Mouse (Mus musculus) cerebellum, adult 11 months (tissue): ENCODE measurements at regions not wholly inside any gene's neighbourhood (a gene's known extent, or its start where the extent isn't known, plus 50 kb on each side); places are given as distances from the start of the nearest gene placed in this dataset.

Source experiments
- DNase-seq: peaks from one replicate; pipeline ENCODE4 v3.0.0; 2022

DNA sequence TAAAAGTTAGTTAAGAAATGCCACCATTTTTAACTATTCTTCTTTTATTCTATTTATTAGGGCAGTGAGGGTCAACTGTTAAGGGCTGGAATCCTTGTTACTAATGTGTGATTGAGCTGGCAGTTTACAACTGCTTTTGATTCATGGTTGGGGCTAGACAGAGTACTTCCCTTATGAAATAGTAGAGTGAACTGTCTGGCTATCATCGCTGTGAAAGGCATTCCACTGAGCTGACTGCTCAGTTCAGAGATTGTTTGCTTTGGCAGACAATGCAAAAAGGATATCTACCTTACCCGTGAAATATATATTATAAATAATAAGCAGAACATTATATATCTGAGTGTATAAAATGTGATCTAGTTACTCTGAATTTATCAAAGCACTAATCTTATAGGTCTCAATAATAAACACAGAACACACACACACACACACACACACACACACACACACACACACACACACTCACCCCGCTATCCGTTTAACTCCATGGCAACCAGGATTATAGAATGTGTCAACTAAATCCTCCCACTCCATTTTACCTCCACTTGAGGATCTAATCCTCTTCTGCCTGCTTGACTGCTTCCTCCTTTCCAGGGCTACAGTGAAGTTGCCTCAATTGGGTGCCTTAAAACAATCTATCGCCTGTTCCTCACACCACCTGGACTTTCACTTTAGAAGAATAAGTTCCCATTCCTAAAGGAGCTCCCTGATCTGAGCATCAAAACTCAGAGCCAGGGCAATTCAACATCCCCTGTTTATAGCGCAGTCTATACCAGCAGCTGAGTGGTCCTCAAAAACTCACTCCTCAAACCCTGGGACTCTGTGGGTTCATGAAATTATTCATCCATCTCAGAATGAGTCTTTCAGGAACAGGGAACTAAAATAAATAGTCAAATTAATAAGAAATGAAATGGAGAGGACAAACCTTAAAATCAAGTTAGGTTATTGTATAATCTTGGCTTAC lies 126.6 kb downstream of the Gm9733 start:
- no peak for DNase-seq

- DNase-seq, result no peak
Observed at GRCm38 (mm10) chr3:15212357-15212756, 119.7 kb downstream of the Gm9733 start.

DNA sequence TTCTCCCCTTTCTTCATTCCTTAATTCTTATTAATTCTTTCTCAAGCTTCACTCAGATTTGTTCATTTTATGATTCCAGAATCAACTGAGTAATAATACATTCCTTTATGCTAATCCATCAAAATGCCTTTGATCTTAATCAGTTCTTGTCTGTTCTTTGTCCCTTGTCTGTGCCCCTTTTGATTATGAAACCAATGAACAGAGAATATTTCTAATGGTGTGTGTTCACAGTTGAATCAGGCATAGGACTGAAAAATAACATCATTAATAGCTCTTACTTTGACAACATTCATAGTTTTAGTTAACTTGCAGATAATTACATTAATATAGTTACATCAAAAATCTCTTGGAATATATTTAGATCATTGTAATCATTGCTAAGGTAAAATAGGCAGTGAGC lies 114.5 kb downstream of the Gm9733 start:
- DNase-seq, result no peak

DNA sequence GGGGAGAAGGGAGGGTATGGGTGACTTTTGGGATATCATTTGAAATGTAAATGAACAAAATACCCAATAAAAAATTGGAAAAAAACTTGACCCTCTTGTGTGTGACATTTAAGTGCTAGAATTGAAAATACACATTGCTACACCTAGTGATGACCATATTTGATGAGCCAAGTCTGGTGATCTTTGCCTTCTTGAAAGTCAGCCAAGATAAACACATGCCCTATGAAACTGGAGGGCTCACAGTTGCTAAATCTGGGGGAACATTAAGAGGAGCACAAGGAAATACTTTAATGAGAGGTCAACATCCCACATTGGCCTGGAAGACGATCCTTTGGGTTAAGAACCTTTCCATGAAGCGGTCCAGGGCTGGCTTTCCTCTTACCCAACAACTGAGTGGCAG lies 112.8 kb downstream of the Gm9733 start:
- DNase-seq, result no peak

DNA sequence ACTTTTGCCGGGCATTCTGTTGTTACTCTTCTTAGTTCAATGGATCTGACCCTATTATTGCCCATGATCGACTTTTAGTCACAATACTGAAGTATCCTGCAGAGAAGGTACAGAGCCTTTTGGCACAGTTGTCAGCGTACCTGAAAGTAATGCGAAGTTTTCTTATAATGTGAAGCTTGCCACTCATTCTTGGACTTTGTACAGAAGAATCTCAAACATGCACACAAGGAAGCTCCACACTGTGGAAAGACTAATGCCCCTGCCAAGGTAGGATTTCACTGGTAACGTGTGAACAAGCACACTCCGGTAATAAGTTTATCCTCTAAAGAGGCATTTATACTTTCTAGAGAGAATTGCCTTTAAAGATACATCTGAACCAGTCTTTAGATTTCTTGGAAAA lies 108.8 kb downstream of the Gm9733 start:
- DNase-seq, result no peak

DNA sequence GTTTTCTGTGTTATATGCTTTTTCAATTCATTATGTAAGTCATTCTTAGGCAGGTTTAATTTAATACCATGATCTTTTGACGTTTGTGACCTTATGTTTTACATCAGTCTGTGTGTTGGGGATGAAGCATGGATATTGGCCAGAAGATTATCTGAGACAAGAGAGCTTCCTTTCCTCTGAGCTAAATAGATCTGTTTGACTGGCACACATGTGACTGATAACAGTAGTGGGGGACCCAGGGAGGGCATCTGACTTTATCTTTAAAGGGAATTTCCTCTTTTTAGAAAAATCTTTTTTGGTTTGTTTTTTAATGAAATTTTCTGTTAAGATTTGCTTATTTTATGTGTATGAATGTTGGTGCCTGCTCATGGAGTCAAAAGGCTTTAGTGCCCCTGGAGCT lies 107.7 kb downstream of the Gm9733 start:
- no peak for DNase-seq

GRCm38 (mm10) chr3:15228641-15229040 lies 103.5 kb downstream of the Gm9733 start:
- DNase-seq, result no peak

DNA sequence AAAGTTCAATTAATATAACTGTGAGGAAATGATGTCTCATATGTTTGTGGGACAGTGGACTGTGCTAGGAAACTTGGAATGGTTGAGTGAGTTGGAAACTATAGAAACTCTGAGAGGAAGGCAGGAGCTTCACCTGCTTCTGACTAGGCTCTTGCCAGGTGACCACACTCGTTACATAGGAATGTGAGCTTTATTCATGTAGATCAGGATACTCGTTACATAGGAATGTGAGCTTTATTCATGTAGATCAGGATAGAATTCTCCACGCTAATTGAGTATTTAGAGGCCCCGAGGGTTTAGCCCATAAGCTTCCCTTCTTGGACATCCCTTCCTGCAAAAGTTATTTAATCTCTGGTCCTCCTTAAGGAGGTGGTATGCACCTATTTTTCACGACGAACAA lies 101.9 kb downstream of the Gm9733 start:
- DNase-seq, result no peak

DNA sequence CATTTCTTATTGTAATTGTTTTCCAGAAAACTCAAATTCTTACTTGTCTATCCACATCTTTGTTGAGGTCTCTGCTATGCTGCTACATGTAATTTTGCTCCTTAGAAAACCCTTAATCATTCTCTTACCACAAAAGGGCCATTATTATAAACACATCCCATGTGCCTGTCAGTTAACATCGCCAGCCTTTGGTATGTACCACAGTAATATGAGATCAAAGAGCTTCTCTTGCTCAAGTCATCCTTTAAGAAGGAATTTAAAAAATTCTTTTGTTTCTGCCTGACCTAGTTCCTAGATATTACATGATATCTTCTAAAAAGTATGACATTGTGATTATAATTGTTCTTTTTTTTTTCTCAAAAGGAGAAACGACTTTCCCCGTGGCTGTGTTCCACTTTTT lies 100.7 kb downstream of the Gm9733 start:
- DNase-seq, result no peak

GRCm38 (mm10) chr3:15237817-15238432 lies 94.2 kb downstream of the Gm9733 start:
- DNase-seq, result no peak

- no peak for DNase-seq
Observed at GRCm38 (mm10) chr3:15242388-15242787, 89.7 kb downstream of the Gm9733 start.

- no peak for DNase-seq
Observed at GRCm38 (mm10) chr3:15243584-15243983, 88.5 kb downstream of the Gm9733 start.

DNA sequence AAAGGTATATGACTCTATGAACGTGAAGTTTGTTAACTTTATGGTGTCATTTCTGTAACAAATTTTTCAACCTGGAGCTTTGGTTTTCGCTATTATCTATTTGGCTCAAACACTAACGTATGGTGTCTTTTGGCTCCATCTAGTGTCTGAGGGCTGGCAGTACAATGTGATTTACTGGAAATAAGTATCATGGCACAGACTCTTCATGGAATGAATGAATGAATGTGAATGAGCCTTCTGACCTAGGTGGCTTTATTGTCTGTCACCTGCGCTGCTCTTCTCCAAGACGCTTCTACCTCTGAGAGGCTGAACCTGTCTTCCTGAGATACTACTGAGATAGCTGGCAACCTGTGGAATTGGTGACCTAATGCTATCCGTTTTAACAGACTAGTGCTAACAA lies 87.1 kb downstream of the Gm9733 start:
- no peak for DNase-seq
